23 mouse cellular contexts compared by ENCODE assay signal in genomic region chr19:24538181-24538580, GRCm38 (mm10). TPM values are rescaled to one million over a fixed set of nuclear protein-coding genes. Genes with fewer than 3 reads are reported as not detected.
DNase-seq lines count a peak whose midpoint lies in the region; ATAC-seq and TF ChIP-seq lines count a peak whose summit lies in the region.
"Had no signal": no experiment of that assay in that cellular context is flagged by ENCODE, and none has a peak within 500 bp of the region (broad histone marks: within the 10 kb centered on the region; RNA-seq: fewer than 3 reads in every experiment).

No protein-coding gene starts in this region.

- no peaks in the 10 kb centered on the region for H3K27me3 ChIP-seq in heart, adult 2 months (ENCODE audit: control insufficient read depth, insufficient read depth, low read length)
- no peaks in the 10 kb centered on the region for H3K27me3 ChIP-seq in liver, embryonic 13.5 days
- H3K27me3 ChIP-seq in liver, embryonic 11.5 days (replicated peaks; ENCODE audit: control insufficient read depth, insufficient read depth, low read length): no peaks in the 10 kb centered on the region
- no peaks in the 10 kb centered on the region for H3K27me3 ChIP-seq in G1E (ENCODE audit: insufficient read depth, low read length)
- H3K27me3 ChIP-seq in liver, embryonic 16.5 days (ENCODE audit: control insufficient read depth, insufficient read depth, low read depth, low read length): no peaks in the 10 kb centered on the region
- H3K27me3 ChIP-seq: forebrain, embryonic 13.5 days; hindbrain, embryonic 12.5 days; hindbrain, embryonic 15.5 days had no signal

- no peak for TF ChIP-seq POLR2A in heart, adult 2 months (IDR thresholded peaks at IDR 0.05; ENCODE audit: insufficient read depth, low read depth, low read length)

- no peaks in the 10 kb centered on the region for H3K79me2 ChIP-seq in heart, adult 2 months (replicated peaks; ENCODE audit: control insufficient read depth, insufficient read depth, low read length)

- WGBS in heart, adult 2 months: 82% methylated on average over 6 of the region's 6 CpGs
- 81% methylated on average over 6 of the region's 6 CpGs for WGBS in liver, embryonic 13.5 days (ENCODE audit: insufficient replicate concordance)
- WGBS in liver, embryonic 11.5 days: 91% methylated on average over 6 of the region's 6 CpGs
- WGBS in liver, embryonic 16.5 days (ENCODE audit: insufficient replicate concordance): 79% methylated on average over 6 of the region's 6 CpGs

- ATAC-seq in liver, embryonic 13.5 days (ENCODE audit: low read depth): no peak
- no peak for ATAC-seq in liver, embryonic 11.5 days (replicated peaks; ENCODE audit: low FRiP score)
- ATAC-seq in G1E (ENCODE audit: extremely low read depth, insufficient number of reproducible peaks, low FRiP score, poor library complexity, severe bottlenecking): no peak
- no peak for ATAC-seq in liver, embryonic 16.5 days (ENCODE audit: low read depth)
- ATAC-seq: activated CD4-positive, CD25-positive, alpha-beta regulatory T cell, adult 4 months; forebrain, embryonic 13.5 days; forebrain, embryonic 16.5 days; Patski had no signal

- peak; percentile 64 for DNase-seq in heart, adult 11 months
- no peak for DNase-seq in heart, adult 2 months
- no peak for DNase-seq in liver, embryonic 13.5 days
- no peak for DNase-seq in liver, embryonic 11.5 days (ENCODE audit: low spot score)
- DNase-seq in G1E (ENCODE audit: low spot score): no peak
- DNase-seq in thymus, adult 18-20 months: no peak
- no peak for DNase-seq in lung, postnatal 14 days
- DNase-seq: adrenal gland, adult 8-10 months; adrenal gland, postnatal 25 days; cerebellum, adult 11-12 months; cerebellum, adult 8-10 months; cerebellum, postnatal 14 days; gastrocnemius, postnatal 10 days; gastrocnemius, postnatal 36 days had no signal

- H3K9me3 ChIP-seq in liver, embryonic 13.5 days (replicated peaks): no peaks in the 10 kb centered on the region
- H3K9me3 ChIP-seq in liver, embryonic 11.5 days (ENCODE audit: control insufficient read depth, low read length): no peaks in the 10 kb centered on the region
- no peaks in the 10 kb centered on the region for H3K9me3 ChIP-seq in G1E (replicated peaks)
- H3K9me3 ChIP-seq in liver, embryonic 16.5 days (replicated peaks; ENCODE audit: control insufficient read depth, low read length): no peaks in the 10 kb centered on the region
- H3K9me3 ChIP-seq: forebrain, embryonic 10.5 days; forebrain, embryonic 13.5 days; hindbrain, embryonic 12.5 days; hindbrain, embryonic 15.5 days had no signal

- H3K4me2 ChIP-seq in liver, embryonic 13.5 days: no peak overlapping the region
- H3K4me2 ChIP-seq in liver, embryonic 11.5 days: no peak overlapping the region
- no peak overlapping the region for H3K4me2 ChIP-seq in liver, embryonic 16.5 days (ENCODE audit: low read depth, low read length)
- H3K4me2 ChIP-seq: forebrain, embryonic 13.5 days; heart, embryonic 11.5 days; hindbrain, embryonic 12.5 days; hindbrain, embryonic 15.5 days had no signal

- no peak overlapping the region for H3K27ac ChIP-seq in heart, adult 2 months
- H3K27ac ChIP-seq in liver, embryonic 13.5 days: peak overlapping the region; percentile 80
- no peak overlapping the region for H3K27ac ChIP-seq in liver, embryonic 11.5 days (ENCODE audit: low read depth, low read length)
- H3K27ac ChIP-seq in liver, embryonic 16.5 days (ENCODE audit: low read length): peak overlapping the region; percentile 43
- H3K27ac ChIP-seq: forebrain, embryonic 10.5 days; forebrain, embryonic 13.5 days; hindbrain, embryonic 12.5 days; hindbrain, embryonic 15.5 days had no signal

- no peak for TF ChIP-seq EP300 in heart, adult 2 months (IDR thresholded peaks at IDR 0.05; ENCODE audit: insufficient read depth, low read depth, low read length)

- no peak overlapping the region for H3K4me3 ChIP-seq in heart, adult 2 months
- no peak overlapping the region for H3K4me3 ChIP-seq in liver, embryonic 13.5 days (replicated peaks)
- no peak overlapping the region for H3K4me3 ChIP-seq in liver, embryonic 11.5 days (ENCODE audit: low read depth, low read length)
- H3K4me3 ChIP-seq in G1E (ENCODE audit: low read depth, low read length): peak overlapping the region; percentile 45; the same call in 1 of the 2 replicates
- H3K4me3 ChIP-seq in liver, embryonic 16.5 days (ENCODE audit: low read depth, low read length): no peak overlapping the region
- H3K4me3 ChIP-seq: forebrain, embryonic 10.5 days; forebrain, embryonic 13.5 days; hindbrain, embryonic 12.5 days; hindbrain, embryonic 15.5 days had no signal

- H3K36me3 ChIP-seq in heart, adult 2 months (ENCODE audit: control insufficient read depth, insufficient read depth, low read length): no peaks in the 10 kb centered on the region
- H3K36me3 ChIP-seq in liver, embryonic 13.5 days: no peaks in the 10 kb centered on the region
- no peaks in the 10 kb centered on the region for H3K36me3 ChIP-seq in liver, embryonic 11.5 days (ENCODE audit: control insufficient read depth, insufficient read depth, low read length)
- H3K36me3 ChIP-seq in G1E (replicated peaks): peaks cover 23% of the 10 kb centered on the region
- H3K36me3 ChIP-seq in liver, embryonic 16.5 days (ENCODE audit: control insufficient read depth, insufficient read depth): no peaks in the 10 kb centered on the region
- H3K36me3 ChIP-seq: forebrain, embryonic 10.5 days; hindbrain, embryonic 12.5 days; hindbrain, embryonic 15.5 days had no signal

- TF ChIP-seq CTCF in heart, adult 2 months (IDR thresholded peaks at IDR 0.05): no peak
- no peak for TF ChIP-seq CTCF in G1E (IDR thresholded peaks at IDR 0.05; ENCODE audit: low read depth, low read length)

- no peak overlapping the region for H3K9ac ChIP-seq in heart, adult 2 months (ENCODE audit: low read depth, low read length)
- H3K9ac ChIP-seq in liver, embryonic 13.5 days: 0 out of 2 replicates have a peak overlapping the region, but pooled peaks have one; percentile 31
- no peak overlapping the region for H3K9ac ChIP-seq in liver, embryonic 11.5 days (ENCODE audit: low read depth, low read length)
- no peak overlapping the region for H3K9ac ChIP-seq in liver, embryonic 16.5 days (ENCODE audit: low read depth, low read length)
- H3K9ac ChIP-seq: forebrain, embryonic 13.5 days; hindbrain, embryonic 12.5 days; hindbrain, embryonic 15.5 days had no signal

- intact Hi-C loops in heart, adult 2 months (cut with DNase I): no loop called here

- H3K4me1 ChIP-seq in heart, adult 2 months (ENCODE audit: control insufficient read depth, insufficient read depth, low read length): no peaks in the 10 kb centered on the region
- H3K4me1 ChIP-seq in liver, embryonic 13.5 days (replicated peaks): peaks cover 93% of the 10 kb centered on the region
- H3K4me1 ChIP-seq in liver, embryonic 11.5 days (replicated peaks; ENCODE audit: control insufficient read depth, insufficient read depth, low read length): peaks cover 26% of the 10 kb centered on the region
- H3K4me1 ChIP-seq in G1E (ENCODE audit: insufficient read depth, low read depth, low read length): peaks cover 91% of the 10 kb centered on the region
- H3K4me1 ChIP-seq in liver, embryonic 16.5 days (ENCODE audit: control insufficient read depth, low read depth, low read length): peaks cover 36% of the 10 kb centered on the region
- H3K4me1 ChIP-seq: forebrain, embryonic 13.5 days; hindbrain, embryonic 12.5 days; hindbrain, embryonic 15.5 days had no signal

RNA-seq across cellular contexts. Expression of gene Pip5k1b, which starts 17.5 kb away (rescaled TPM):
- 10 to 100 TPM; 22.2 to 23.1 TPM for total RNA-seq in heart, adult 2 months (2021)
- 14.6 and 24.0 TPM in 2 replicates for polyA plus RNA-seq in heart, adult 2 months (2012; rRNA removed)
- polyA plus RNA-seq in liver, embryonic 13.5 days (2015; fragmentation: Nextera tagmentation; extraction: Ambion mirVana): 8.5 and 10.2 TPM in 2 replicates
- polyA plus RNA-seq in liver, embryonic 11.5 days (2014; fragmentation: Nextera tagmentation; extraction: Ambion mirVana): 5.6 and 7.1 TPM in 2 replicates
- total RNA-seq in G1E (2014; fragmentation: Nextera tagmentation) (66.4 and 69.3 TPM in 2 replicates), G1E (2017) (20.4 and 23.6 TPM in 2 replicates)
- 11.1 and 12.7 TPM in 2 replicates for polyA plus RNA-seq in G1E (2012)
- polyA plus RNA-seq in liver, embryonic 16.5 days (2015; fragmentation: Nextera tagmentation; extraction: Ambion mirVana): 8.3 and 8.7 TPM in 2 replicates

Comparison
In these comparisons a context has a peak if more than half of its experiments do, and no peak if none do; other contexts are left out.
1. H3K27ac ChIP-seq: peak in liver, embryonic 13.5 days (single experiment) and liver, embryonic 16.5 days (single experiment); none in heart, adult 2 months (single experiment) and liver, embryonic 11.5 days (single experiment).